Mouse (Mus musculus): ENCODE results near the gene Tmem139.

- no peak for TF ChIP-seq CTCF (IDR thresholded peaks at IDR 0.05; ENCODE audit: insufficient read depth, low read length)
- no peak for TF ChIP-seq POLR2A (IDR thresholded peaks at IDR 0.05; ENCODE audit: borderline replicate concordance, extremely low read depth, low read depth, low read length)
These were observed 9.0 kb downstream of the Tmem139 start for GRCm38 (mm10) chr6:42270817-42271216.

All from lung, adult 2 months (tissue).